Comparison of ENCODE assay signal across 10 mouse cellular contexts in genomic region chr6:54251401-54252191, GRCm38 (mm10).
DNase-seq lines count a peak whose midpoint lies in the region; ATAC-seq and TF ChIP-seq lines count a peak whose summit lies in the region.
"Had no signal": no experiment of that assay in that cellular context is flagged by ENCODE, and none has a peak within 500 bp of the region (broad histone marks: within the 10 kb centered on the region; RNA-seq: fewer than 3 reads in every experiment).

No protein-coding gene starts in this region.

- no peak overlapping the region for H3K9ac ChIP-seq in forebrain, embryonic 15.5 days (replicated peaks)
- H3K9ac ChIP-seq in lung, embryonic 14.5 days: no peak overlapping the region

- WGBS in forebrain, embryonic 10.5 days: 41% methylated on average over 17 of the region's 17 CpGs
- WGBS in forebrain, embryonic 15.5 days: 53% methylated on average over 17 of the region's 17 CpGs
- 57% methylated on average over 17 of the region's 17 CpGs for WGBS in lung, embryonic 14.5 days

- no peak overlapping the region for H3K4me2 ChIP-seq in forebrain, embryonic 15.5 days (replicated peaks)
- H3K4me2 ChIP-seq in lung, embryonic 14.5 days: no peak overlapping the region

- H3K4me3 ChIP-seq in forebrain, embryonic 10.5 days: no peak overlapping the region
- H3K4me3 ChIP-seq in forebrain, embryonic 15.5 days: no peak overlapping the region
- no peak overlapping the region for H3K4me3 ChIP-seq in lung, embryonic 14.5 days (ENCODE audit: low read depth, low read length)
- H3K4me3 ChIP-seq: heart, adult 2 months had no signal

- no peak for TF ChIP-seq CTCF in lung, embryonic 14.5 days (IDR thresholded peaks at IDR 0.05; ENCODE audit: low read depth)

- no peaks in the 10 kb centered on the region for H3K36me3 ChIP-seq in forebrain, embryonic 10.5 days (replicated peaks)
- H3K36me3 ChIP-seq in forebrain, embryonic 15.5 days: no peaks in the 10 kb centered on the region
- H3K36me3 ChIP-seq in lung, embryonic 14.5 days (ENCODE audit: insufficient read depth): no peaks in the 10 kb centered on the region

- H3K9me3 ChIP-seq in forebrain, embryonic 10.5 days: no peaks in the 10 kb centered on the region
- no peaks in the 10 kb centered on the region for H3K9me3 ChIP-seq in forebrain, embryonic 15.5 days
- H3K9me3 ChIP-seq in lung, embryonic 14.5 days (ENCODE audit: low read depth, low read length): no peaks in the 10 kb centered on the region

- H3K4me1 ChIP-seq in forebrain, embryonic 10.5 days: peaks cover 60% of the 10 kb centered on the region
- H3K4me1 ChIP-seq in forebrain, embryonic 15.5 days: peaks cover 14% of the 10 kb centered on the region
- H3K4me1 ChIP-seq in lung, embryonic 14.5 days (ENCODE audit: insufficient read depth): no peaks in the 10 kb centered on the region

- ATAC-seq in forebrain, embryonic 15.5 days (replicated peaks): no peak
- no peak; the same call in 1 of the 2 replicates for ATAC-seq in lung, embryonic 14.5 days (ENCODE audit: insufficient read depth)

- DNase-seq in forebrain, embryonic 10.5 days (ENCODE audit: extremely low spot score, low spot score): no peak
- DNase-seq in adrenal gland, postnatal 10 days: peak; percentile 22
- DNase-seq in kidney, postnatal 14 days: peak; percentile 79
- DNase-seq in lung, embryonic 14.5 days: peak; percentile 49
- DNase-seq in urinary bladder, postnatal 10 days (ENCODE audit: low spot score): no peak
- DNase-seq in cerebellum, adult 8-10 months: no peak
- no peak for DNase-seq in thymus, adult 18-20 months
- DNase-seq: cerebellum, postnatal 25 days; heart, adult 2 months had no signal

- peaks cover 6% of the 10 kb centered on the region for H3K27me3 ChIP-seq in forebrain, embryonic 10.5 days (ENCODE audit: poor library complexity, severe bottlenecking)
- H3K27me3 ChIP-seq in forebrain, embryonic 15.5 days: no peaks in the 10 kb centered on the region
- no peaks in the 10 kb centered on the region for H3K27me3 ChIP-seq in lung, embryonic 14.5 days (ENCODE audit: insufficient read depth, low read length)

- 0 out of 2 replicates have a peak overlapping the region, but pooled peaks have one; percentile 5 for H3K27ac ChIP-seq in forebrain, embryonic 10.5 days
- no peak overlapping the region for H3K27ac ChIP-seq in forebrain, embryonic 15.5 days (replicated peaks)
- H3K27ac ChIP-seq in lung, embryonic 14.5 days (ENCODE audit: low read depth): no peak overlapping the region
- H3K27ac ChIP-seq: heart, adult 2 months had no signal

Comparison
In these comparisons a context has a peak if more than half of its experiments do, and no peak if none do; other contexts are left out.
1. DNase-seq: peak in adrenal gland, postnatal 10 days (single experiment), kidney, postnatal 14 days (single experiment) and lung, embryonic 14.5 days (single experiment); none in forebrain, embryonic 10.5 days (single experiment), urinary bladder, postnatal 10 days (single experiment), cerebellum, adult 8-10 months (single experiment) and thymus, adult 18-20 months (0 of 2).